Mouse (Mus musculus) stomach, embryonic 14.5 days (tissue): Measurements from ENCODE around the gene Tyro3. TPM values are rescaled to one million over a fixed set of nuclear protein-coding genes. Genes with fewer than 3 reads are reported as not detected.

ENCODE experiments used
- ATAC-seq: fragments of 200-750 bp; cut with Nextera tagmentation; 2 replicates; pipeline ENCODE4 v1.8.0; 2017; ENCODE audit warnings: low read depth, moderate TSS enrichment; ENCODE audit not compliant: insufficient number of reproducible peaks, insufficient read depth, low FRiP score
- H3K27ac ChIP-seq: fragments of 300-500 bp; sonication (generic); 2 replicates; pipeline ENCODE4 v1.5.1; 2014; ENCODE audit warnings: mild to moderate bottlenecking, low read length, moderate library complexity, mixed read lengths
- H3K27me3 ChIP-seq: fragments of 300-500 bp; sonication (generic); 2 replicates; pipeline ENCODE4 v1.6.1; 2014; ENCODE audit warnings: low read length, control low read depth, mixed read lengths; ENCODE audit not compliant: control insufficient read depth, insufficient read depth
- H3K36me3 ChIP-seq: fragments of 300-500 bp; sonication (generic); 2 replicates; pipeline ENCODE4 v1.6.1; 2014; ENCODE audit warnings: mild to moderate bottlenecking, control low read depth, low read length, moderate library complexity, mixed read lengths; ENCODE audit not compliant: control insufficient read depth, insufficient read depth
- H3K4me1 ChIP-seq: fragments of 300-500 bp; sonication (generic); 2 replicates; pipeline ENCODE4 v1.6.1; 2014; ENCODE audit warnings: low read length, control low read depth, mixed read lengths; ENCODE audit not compliant: control insufficient read depth, insufficient read depth
- H3K4me2 ChIP-seq: fragments of 300-500 bp; sonication (generic); replicated peaks from 2 replicates; pipeline ENCODE4 v1.6.1; 2014; ENCODE audit warnings: low read depth, low read length, control low read depth
- H3K4me3 ChIP-seq: fragments of 300-500 bp; sonication (generic); 2 replicates; pipeline ENCODE4 v1.5.1; 2014; ENCODE audit warnings: low read depth, low read length, control low read depth
- H3K9ac ChIP-seq: fragments of 300-500 bp; sonication (generic); replicated peaks from 2 replicates; pipeline ENCODE4 v1.6.1; 2014; ENCODE audit warnings: low read depth, mild to moderate bottlenecking, control low read depth, low read length, moderate library complexity, mixed read lengths
- H3K9me3 ChIP-seq: fragments of 300-500 bp; sonication (generic); 2 replicates; pipeline ENCODE4 v1.6.1; 2016; ENCODE audit warnings: low read depth, low read length, control low read depth; ENCODE audit not compliant: control insufficient read depth
- WGBS: fragments of 180-500 bp; shearing (Covaris S2); extraction: QIAGEN DNeasy Blood & Tissue Kit; methylation state at CpG from one replicate; pipeline ENCODE4 v1.1.7; 2014; 5-methylcytosine and 5-hydroxymethylcytosine counted together
- polyA plus RNA-seq: library from polyadenylated mRNA; unstranded; fragments of >200 nt; fragmentation: Nextera tagmentation; extraction: Ambion mirVana; gene quantifications from 2 replicates; pipeline ENCODE4 v1.2.1, GENCODE M21; 2014

Tyro3 gene
- polyA plus RNA-seq, 1 experiment from 2014 or later: 27.2 TPM

- Histone ChIP-seq H3K4me2 (no peak overlapping the region), H3K4me3 (no peak overlapping the region), H3K4me1 (no peaks in the 10 kb centered on the region; the same call in 1 of the 2 replicates), H3K9me3 (no peaks in the 10 kb centered on the region), H3K9ac (no peak overlapping the region), H3K36me3 (peaks cover 29% of the 10 kb centered on the region; the same call in 1 of the 2 replicates), H3K27me3 (peaks cover under 1% of the 10 kb centered on the region; the same call in 1 of the 2 replicates), H3K27ac (no peak overlapping the region)
- 65% methylated on average over 4 of the region's 4 CpGs for WGBS
- no peak for ATAC-seq
Observed at GRCm38 (mm10) chr2:119763924-119764323, 33.6 kb upstream of the Tyro3 start.

- 95% methylated on average over 6 of the region's 6 CpGs for WGBS
- H3K4me3 ChIP-seq: no peak overlapping the region
- no peak overlapping the region for H3K4me2 ChIP-seq
- no peaks in the 10 kb centered on the region for H3K27me3 ChIP-seq
- no peak overlapping the region for H3K9ac ChIP-seq
- H3K9me3 ChIP-seq: no peaks in the 10 kb centered on the region
- H3K27ac ChIP-seq: no peak overlapping the region
- H3K4me1 ChIP-seq: no peaks in the 10 kb centered on the region
- no peak for ATAC-seq
- H3K36me3 ChIP-seq: peaks cover 47% of the 10 kb centered on the region
Observed at GRCm38 (mm10) chr2:119767246-119767645, 30.3 kb upstream of the Tyro3 start.

- ATAC-seq: peak; percentile 88
- under 1% methylated on average over 44 of the region's 44 CpGs for WGBS
- Histone ChIP-seq H3K27me3 (no peaks in the 10 kb centered on the region), H3K9ac (peak within 1 kb of the TSS; percentile 39), H3K27ac (peak within 1 kb of the TSS; percentile 73; the same call in 1 of the 2 replicates), H3K4me2 (peak within 1 kb of the TSS; percentile 44), H3K9me3 (no peaks in the 10 kb centered on the region), H3K36me3 (peaks cover 9% of the 10 kb centered on the region), H3K4me1 (peaks cover 6% of the 10 kb centered on the region; the same call in 1 of the 2 replicates), H3K4me3 (peak within 1 kb of the TSS; percentile 40)
Observed at GRCm38 (mm10) chr2:119787206-119787883, 10.2 kb upstream of the Tyro3 start, which contains the start of gene Rpap1. Gene Rpap1, minus strand, starts transcription at chr2:119787537.

- Histone ChIP-seq H3K27ac (no peak overlapping the region), H3K4me2 (no peak overlapping the region), H3K4me3 (no peak overlapping the region), H3K27me3 (no peaks in the 10 kb centered on the region), H3K36me3 (no peaks in the 10 kb centered on the region; the same call in 1 of the 2 replicates), H3K9me3 (no peaks in the 10 kb centered on the region), H3K4me1 (peaks cover 6% of the 10 kb centered on the region; the same call in 1 of the 2 replicates), H3K9ac (no peak overlapping the region)
- WGBS: 84% methylated on average over 2 of the region's 2 CpGs
- no peak for ATAC-seq
Observed at GRCm38 (mm10) chr2:119789996-119790395, 7.5 kb upstream of the Tyro3 start.

GRCm38 (mm10) chr2:119798246-119798927 is 854 bp downstream of the Tyro3 start:
- no peak overlapping the region for H3K4me3 ChIP-seq
- H3K4me1 ChIP-seq: peaks cover 23% of the 10 kb centered on the region
- H3K4me2 ChIP-seq: peak overlapping the region; percentile 91; the same call in 1 of the 2 replicates
- ATAC-seq: no peak
- WGBS: 13% methylated on average over 13 of the region's 13 CpGs
- no peaks in the 10 kb centered on the region for H3K36me3 ChIP-seq
- H3K9ac ChIP-seq: no peak overlapping the region
- no peaks in the 10 kb centered on the region for H3K27me3 ChIP-seq
- no peak overlapping the region for H3K27ac ChIP-seq
- no peaks in the 10 kb centered on the region for H3K9me3 ChIP-seq

- ATAC-seq: peak; percentile 57
- H3K4me1 ChIP-seq: peaks cover 26% of the 10 kb centered on the region
- WGBS: under 1% methylated on average over 44 of the region's 89 CpGs
Observed at GRCm38 (mm10) chr2:119799181-119799960, 1.8 kb downstream of the Tyro3 start.

GRCm38 (mm10) chr2:119799961-119800550 is 2.5 kb downstream of the Tyro3 start:
- peak overlapping the region; percentile 91 for H3K4me2 ChIP-seq
- no peak for ATAC-seq
- peak overlapping the region; percentile 78 for H3K9ac ChIP-seq
- H3K27ac ChIP-seq: peak overlapping the region; percentile 67
- H3K4me3 ChIP-seq: peak overlapping the region; percentile 88
- H3K27me3 ChIP-seq: no peaks in the 10 kb centered on the region
- no peaks in the 10 kb centered on the region for H3K9me3 ChIP-seq
- under 1% methylated on average over 27 of the region's 27 CpGs for WGBS
- H3K36me3 ChIP-seq: no peaks in the 10 kb centered on the region; the same call in 1 of the 2 replicates
- peaks cover 26% of the 10 kb centered on the region for H3K4me1 ChIP-seq

More at GRCm38 (mm10) chr2:119799181-119799960, 1.8 kb downstream of the Tyro3 start:
- no peaks in the 10 kb centered on the region for H3K27me3 ChIP-seq
- no peaks in the 10 kb centered on the region; the same call in 1 of the 2 replicates for H3K36me3 ChIP-seq
- H3K4me2 ChIP-seq: peak overlapping the region; percentile 91
- peak overlapping the region; percentile 78 for H3K9ac ChIP-seq
- H3K9me3 ChIP-seq: no peaks in the 10 kb centered on the region
- peak overlapping the region; percentile 67 for H3K27ac ChIP-seq
- peak overlapping the region; percentile 88 for H3K4me3 ChIP-seq
